Mouse (Mus musculus) heart, adult 2 months (tissue): ENCODE data around the gene Srm.

Source experiments
- CTCF ChIP-seq: fragments of 200-600 bp; IDR thresholded peaks from 2 replicates; pipeline ENCODE4 v1.8.1; 2022; ENCODE audit warnings: antibody characterized with exemption, mild to moderate bottlenecking, moderate library complexity
- EP300 ChIP-seq: fragments of 200-500 bp; IDR thresholded peaks from 2 replicates; pipeline ENCODE4 v1.6.1; 2011; ENCODE audit warnings: low read depth, low read length, control low read depth; ENCODE audit not compliant: insufficient read depth
- POLR2A ChIP-seq: fragments of 200-500 bp; IDR thresholded peaks from 2 replicates; pipeline ENCODE4 v1.6.1; 2011; ENCODE audit warnings: mild to moderate bottlenecking, low read depth, low read length, control low read depth; ENCODE audit not compliant: insufficient read depth

DNA sequence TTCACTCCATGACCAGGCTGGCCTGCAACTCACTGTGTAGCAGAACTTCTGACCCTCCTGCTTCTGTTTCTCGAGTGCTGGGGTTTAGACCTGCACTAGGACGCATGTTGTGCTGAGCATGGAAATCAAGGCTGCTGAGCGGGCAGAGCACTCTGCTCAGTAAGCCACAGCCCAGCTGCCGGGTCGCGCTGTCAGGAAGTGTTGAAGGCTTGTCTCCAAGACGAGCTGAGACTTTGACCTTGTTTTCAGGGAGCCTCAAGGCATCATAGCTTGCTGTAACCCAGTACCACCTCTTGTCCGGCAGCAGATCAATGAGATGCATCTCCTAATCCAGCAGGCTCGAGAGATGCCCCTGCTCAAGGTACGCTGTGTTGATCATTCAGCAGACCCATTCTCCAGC is 21.2 kb upstream of the Srm start:
- TF ChIP-seq POLR2A: no peak
- no peak for TF ChIP-seq CTCF
- TF ChIP-seq EP300: no peak
